Mouse (Mus musculus): ENCODE measurements at regions not wholly inside any gene's neighbourhood (a gene's known extent, or its start where the extent isn't known, plus 50 kb on each side); places are given as distances from the start of the nearest gene placed in this dataset.

DNA sequence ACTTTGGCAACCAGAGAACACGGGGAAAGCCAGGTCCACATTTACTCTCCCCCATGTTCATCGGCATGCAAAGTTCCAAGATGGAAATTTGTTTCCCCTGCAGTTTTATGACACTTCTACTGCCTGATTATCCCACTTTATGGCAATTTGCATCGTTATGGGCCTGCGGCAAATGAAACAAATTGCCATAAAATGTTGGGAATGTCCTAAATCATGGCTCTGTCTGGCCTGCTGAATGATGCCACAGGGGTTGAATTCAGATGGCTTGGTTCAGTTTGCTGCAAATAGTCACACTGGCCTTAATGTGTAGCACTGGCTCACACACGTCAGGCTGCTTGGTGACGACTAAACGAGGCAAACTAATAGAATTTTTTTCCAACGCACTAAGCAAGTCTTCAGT, 393.2 kb downstream of the Psat1 start:
- WGBS: 88% methylated on average over 8 of the region's 8 CpGs
- Histone ChIP-seq H3K4me1 (ENCODE audit: control insufficient read depth, insufficient read depth, low read length) (no peaks in the 10 kb centered on the region), H3K27ac (ENCODE audit: insufficient read depth, low read depth, low read length) (no peak overlapping the region), H3K4me3 (ENCODE audit: insufficient read depth, low read depth, low read length) (no peak overlapping the region)
- TF ChIP-seq CTCF (IDR thresholded peaks at IDR 0.05; ENCODE audit: insufficient read depth, low read depth, low read length) (no peak), POLR2A (IDR thresholded peaks at IDR 0.05; ENCODE audit: insufficient read depth, low read depth, low read length) (no peak)

GRCm38 (mm10) chr19:15517853-15518252, 429.3 kb downstream of the Psat1 start:
- H3K4me3 ChIP-seq (ENCODE audit: insufficient read depth, low read depth, low read length): no peak overlapping the region
- H3K27ac ChIP-seq (ENCODE audit: insufficient read depth, low read depth, low read length): no peak overlapping the region
- no peak for TF ChIP-seq CTCF (IDR thresholded peaks at IDR 0.05; ENCODE audit: insufficient read depth, low read depth, low read length)
- no peak for TF ChIP-seq POLR2A (IDR thresholded peaks at IDR 0.05; ENCODE audit: insufficient read depth, low read depth, low read length)
- H3K4me1 ChIP-seq (ENCODE audit: control insufficient read depth, insufficient read depth, low read length): no peaks in the 10 kb centered on the region
- WGBS: 71% methylated on average over 3 of the region's 3 CpGs

- no peak overlapping the region for H3K27ac ChIP-seq (ENCODE audit: insufficient read depth, low read depth, low read length)
- TF ChIP-seq CTCF (IDR thresholded peaks at IDR 0.05; ENCODE audit: insufficient read depth, low read depth, low read length) (no peak), POLR2A (IDR thresholded peaks at IDR 0.05; ENCODE audit: insufficient read depth, low read depth, low read length) (no peak)
- H3K4me1 ChIP-seq (ENCODE audit: control insufficient read depth, insufficient read depth, low read length): no peaks in the 10 kb centered on the region
- WGBS: 52% methylated on average over 17 of the region's 17 CpGs
- no peak overlapping the region for H3K4me3 ChIP-seq (ENCODE audit: insufficient read depth, low read depth, low read length)
These were observed 430.4 kb downstream of the Psat1 start for GRCm38 (mm10) chr19:15516566-15517305.

- WGBS: 86% methylated on average over 4 of the region's 4 CpGs
- Histone ChIP-seq H3K27ac (ENCODE audit: insufficient read depth, low read depth, low read length) (no peak overlapping the region), H3K4me3 (ENCODE audit: insufficient read depth, low read depth, low read length) (no peak overlapping the region), H3K4me1 (ENCODE audit: control insufficient read depth, insufficient read depth, low read length) (no peaks in the 10 kb centered on the region)
- no peak for TF ChIP-seq CTCF (IDR thresholded peaks at IDR 0.05; ENCODE audit: insufficient read depth, low read depth, low read length)
- TF ChIP-seq POLR2A (IDR thresholded peaks at IDR 0.05; ENCODE audit: insufficient read depth, low read depth, low read length): no peak
These were observed 433.9 kb downstream of the Psat1 start for GRCm38 (mm10) chr19:15513197-15513596.

DNA sequence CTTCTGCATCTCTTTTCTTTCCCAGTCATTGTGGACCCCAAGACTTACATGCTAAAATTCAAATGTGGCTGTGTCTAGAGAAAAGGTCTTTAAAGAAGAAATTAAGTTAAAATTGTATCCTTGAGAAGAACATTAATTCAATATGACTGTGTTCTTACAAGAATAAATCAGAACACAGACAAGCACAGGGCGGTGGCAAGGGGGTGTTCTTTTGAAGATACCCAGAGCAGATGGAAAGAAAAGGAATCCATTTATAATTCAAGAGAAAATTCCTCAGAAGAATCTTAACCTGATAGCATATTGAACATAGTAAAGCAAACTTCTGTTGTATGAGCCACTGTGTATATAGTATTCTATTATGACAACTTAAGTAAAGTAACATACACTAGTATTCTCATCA, 436.7 kb downstream of the Psat1 start:
- Histone ChIP-seq H3K27ac (ENCODE audit: insufficient read depth, low read depth, low read length) (no peak overlapping the region), H3K4me3 (ENCODE audit: insufficient read depth, low read depth, low read length) (no peak overlapping the region), H3K4me1 (ENCODE audit: control insufficient read depth, insufficient read depth, low read length) (no peaks in the 10 kb centered on the region)
- WGBS: 93% methylated on average over 1 of the region's 1 CpGs
- TF ChIP-seq POLR2A (IDR thresholded peaks at IDR 0.05; ENCODE audit: insufficient read depth, low read depth, low read length) (no peak), CTCF (IDR thresholded peaks at IDR 0.05; ENCODE audit: insufficient read depth, low read depth, low read length) (no peak)

GRCm38 (mm10) chr19:15502985-15503354, 444.2 kb downstream of the Psat1 start:
- WGBS: 46% methylated on average over 1 of the region's 1 CpGs
- Histone ChIP-seq H3K4me3 (ENCODE audit: insufficient read depth, low read depth, low read length) (no peak overlapping the region), H3K27ac (ENCODE audit: insufficient read depth, low read depth, low read length) (no peak overlapping the region), H3K4me1 (ENCODE audit: control insufficient read depth, insufficient read depth, low read length) (no peaks in the 10 kb centered on the region)
- no peak for TF ChIP-seq POLR2A (IDR thresholded peaks at IDR 0.05; ENCODE audit: insufficient read depth, low read depth, low read length)

DNA sequence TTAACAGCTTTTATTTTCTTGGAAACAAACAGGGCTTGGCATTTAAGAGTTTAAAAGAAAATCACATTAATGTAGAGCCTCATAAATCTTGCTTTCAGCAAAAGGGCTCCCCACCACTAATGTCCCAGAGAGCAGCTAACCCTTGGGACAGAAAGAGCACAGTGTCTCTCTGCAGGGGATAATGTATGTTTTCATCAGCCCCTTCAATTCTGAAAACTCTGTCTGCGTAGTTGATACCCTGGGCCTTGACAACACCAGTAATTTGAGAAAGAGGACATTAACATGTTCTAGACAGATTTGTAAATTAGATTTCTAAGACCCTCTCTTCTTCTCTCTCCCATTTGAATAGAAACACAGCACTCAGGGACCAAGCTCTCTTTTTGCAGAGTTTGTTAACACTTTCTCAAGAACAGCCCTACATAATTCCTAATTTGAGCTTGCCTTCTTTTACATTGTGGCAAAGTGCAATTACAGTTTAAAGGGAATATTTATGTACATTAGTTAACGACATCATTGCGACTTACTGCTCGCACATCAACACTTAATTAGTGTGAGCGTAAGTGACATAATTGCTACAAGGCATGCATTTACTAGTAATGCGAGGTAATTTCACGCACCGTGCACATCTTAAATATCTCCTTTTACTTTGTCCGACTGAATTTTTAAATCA, 444.7 kb downstream of the Psat1 start:
- H3K4me3 ChIP-seq (ENCODE audit: insufficient read depth, low read depth, low read length): no peak overlapping the region
- TF ChIP-seq POLR2A (IDR thresholded peaks at IDR 0.05; ENCODE audit: insufficient read depth, low read depth, low read length) (no peak), CTCF (IDR thresholded peaks at IDR 0.05; ENCODE audit: insufficient read depth, low read depth, low read length) (no peak)
- WGBS: 29% methylated on average over 9 of the region's 9 CpGs
- H3K27ac ChIP-seq (ENCODE audit: insufficient read depth, low read depth, low read length): no peak overlapping the region
- no peaks in the 10 kb centered on the region for H3K4me1 ChIP-seq (ENCODE audit: control insufficient read depth, insufficient read depth, low read length)

DNA sequence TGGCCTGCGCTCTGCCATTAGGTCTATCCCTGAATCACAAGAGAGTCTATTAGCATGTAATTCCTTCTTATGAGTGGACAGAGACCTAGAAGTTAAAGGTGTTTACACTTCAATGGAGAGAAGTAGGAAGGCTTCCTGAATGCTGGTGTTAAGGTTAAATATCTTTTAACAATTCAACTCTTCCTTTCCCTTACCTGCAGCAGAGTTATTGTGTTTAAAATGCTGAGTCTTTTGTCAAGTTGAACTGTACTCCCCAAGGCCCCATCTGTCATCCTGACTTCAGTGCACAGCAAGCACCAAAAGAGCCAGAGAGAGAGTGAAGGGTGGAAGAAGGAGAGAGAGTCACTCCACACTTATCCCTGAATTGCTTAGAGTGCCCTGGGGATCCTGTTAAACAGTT, 451.6 kb downstream of the Psat1 start:
- Histone ChIP-seq H3K27ac (ENCODE audit: insufficient read depth, low read depth, low read length) (no peak overlapping the region), H3K4me1 (ENCODE audit: control insufficient read depth, insufficient read depth, low read length) (no peaks in the 10 kb centered on the region), H3K4me3 (ENCODE audit: insufficient read depth, low read depth, low read length) (no peak overlapping the region)
- TF ChIP-seq CTCF (IDR thresholded peaks at IDR 0.05; ENCODE audit: insufficient read depth, low read depth, low read length) (no peak), POLR2A (IDR thresholded peaks at IDR 0.05; ENCODE audit: insufficient read depth, low read depth, low read length) (no peak)
- WGBS: 95% methylated on average over 1 of the region's 1 CpGs

GRCm38 (mm10) chr19:15487576-15487975, 459.6 kb downstream of the Psat1 start:
- no peak overlapping the region for H3K27ac ChIP-seq (ENCODE audit: insufficient read depth, low read depth, low read length)
- H3K4me1 ChIP-seq (ENCODE audit: control insufficient read depth, insufficient read depth, low read length): no peaks in the 10 kb centered on the region
- no peak for TF ChIP-seq POLR2A (IDR thresholded peaks at IDR 0.05; ENCODE audit: insufficient read depth, low read depth, low read length)
- TF ChIP-seq CTCF (IDR thresholded peaks at IDR 0.05; ENCODE audit: insufficient read depth, low read depth, low read length): no peak
- no peak overlapping the region for H3K4me3 ChIP-seq (ENCODE audit: insufficient read depth, low read depth, low read length)
- 95% methylated on average over 5 of the region's 5 CpGs for WGBS
